Mouse (Mus musculus): ENCODE data around the gene Rasgrp1. TPM values are rescaled to one million over a fixed set of nuclear protein-coding genes. Genes with fewer than 3 reads are reported as not detected.

The Rasgrp1 gene
- polyA plus RNA-seq (2015; fragmentation: Nextera tagmentation; extraction: Ambion mirVana), result 0.72 and 0.75 TPM in 2 replicates

DNA sequence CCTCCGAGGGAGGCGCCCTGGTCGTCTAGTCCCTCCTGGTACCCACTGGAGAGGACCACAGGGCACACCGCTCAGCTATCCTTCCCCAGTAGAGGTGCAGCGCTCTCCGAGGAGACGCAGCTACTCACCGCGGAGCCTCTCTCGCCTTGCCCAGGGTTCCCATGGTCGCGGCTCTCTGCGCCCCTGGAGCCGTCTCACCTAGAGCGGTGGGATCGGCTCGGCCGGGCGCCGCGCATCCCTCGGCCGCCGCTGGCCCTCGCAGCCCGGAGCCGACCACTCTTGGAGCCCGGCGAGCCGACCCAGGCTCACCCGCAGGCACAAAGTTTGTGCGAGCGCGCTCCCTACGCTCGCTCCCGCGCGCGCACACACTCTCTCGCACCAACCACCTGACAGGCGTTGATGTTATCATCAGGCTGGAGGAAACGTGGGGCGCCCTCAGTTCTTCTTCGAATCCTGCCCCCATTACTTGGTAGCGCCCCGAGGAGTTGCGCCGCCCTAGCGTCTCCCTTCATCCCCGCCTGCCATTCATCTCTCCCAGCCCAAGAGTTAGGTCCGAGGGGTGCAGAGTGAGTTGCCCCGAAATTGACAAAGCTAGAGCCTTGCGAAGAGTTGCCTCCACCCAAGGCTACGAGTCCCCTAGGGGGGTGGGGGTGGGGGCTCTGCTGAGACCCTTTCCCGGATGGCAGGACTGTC lies at the start of gene Rasgrp1:
Gene Rasgrp1 (minus strand): TSS at position 455 of the 693 bp plus-strand sequence.
- Histone ChIP-seq H3K4me2 (replicated peaks) (peak within 1 kb of the TSS; percentile 96), H3K9ac (peak within 1 kb of the TSS; percentile 43), H3K4me1 (replicated peaks) (peaks cover 7% of the 10 kb centered on the region), H3K36me3 (no peaks in the 10 kb centered on the region), H3K27ac (no peak within 1 kb of the TSS), H3K4me3 (replicated peaks) (peak within 1 kb of the TSS; percentile 46), H3K27me3 (replicated peaks) (peaks cover 20% of the 10 kb centered on the region), H3K9me3 (no peaks in the 10 kb centered on the region)
- 2% methylated on average over 56 of the region's 56 CpGs for WGBS
- ATAC-seq, result peak; percentile 73

- Histone ChIP-seq H3K4me2 (replicated peaks) (no peak overlapping the region), H3K36me3 (no peaks in the 10 kb centered on the region), H3K27ac (no peak overlapping the region), H3K4me3 (replicated peaks) (no peak overlapping the region), H3K9me3 (no peaks in the 10 kb centered on the region), H3K9ac (no peak overlapping the region), H3K27me3 (replicated peaks) (no peaks in the 10 kb centered on the region), H3K4me1 (replicated peaks) (no peaks in the 10 kb centered on the region)
- ATAC-seq, result no peak
- 77% methylated on average over 17 of the region's 17 CpGs for WGBS
Measured at GRCm38 (mm10) chr2:117389925-117390892, 47.4 kb upstream of the Rasgrp1 start.

DNA sequence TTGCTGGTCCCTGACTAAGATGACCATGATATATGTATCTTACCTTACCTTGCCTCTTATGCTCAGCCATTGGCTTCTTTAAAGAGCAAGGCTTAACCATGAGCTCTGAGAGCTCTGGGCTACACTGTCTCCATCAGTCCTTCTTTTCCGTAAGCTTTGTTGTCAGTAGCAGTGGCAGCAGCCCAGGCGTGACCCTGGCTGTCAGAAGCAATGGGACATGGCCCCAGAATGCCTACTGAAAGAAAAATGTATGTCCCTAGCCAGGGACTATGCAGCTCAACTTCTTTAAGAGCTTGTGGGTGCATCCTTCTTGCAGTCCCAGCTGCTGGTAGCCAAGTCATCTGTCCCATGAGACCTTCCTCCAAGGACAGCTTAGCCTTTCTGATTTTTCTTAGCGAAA lies 46.7 kb upstream of the Rasgrp1 start:
- WGBS, result 93% methylated on average over 3 of the region's 3 CpGs

GRCm38 (mm10) chr2:117388121-117388520 lies 45.3 kb upstream of the Rasgrp1 start:
- no peaks in the 10 kb centered on the region for H3K36me3 ChIP-seq

More for the DNA sequence above, 46.7 kb upstream of the Rasgrp1 start:
- Histone ChIP-seq H3K4me3 (replicated peaks) (no peak overlapping the region), H3K9me3 (no peaks in the 10 kb centered on the region), H3K4me1 (replicated peaks) (no peaks in the 10 kb centered on the region), H3K36me3 (no peaks in the 10 kb centered on the region), H3K27me3 (replicated peaks) (no peaks in the 10 kb centered on the region), H3K27ac (no peak overlapping the region), H3K4me2 (replicated peaks) (no peak overlapping the region), H3K9ac (no peak overlapping the region)
- no peak for ATAC-seq

DNA sequence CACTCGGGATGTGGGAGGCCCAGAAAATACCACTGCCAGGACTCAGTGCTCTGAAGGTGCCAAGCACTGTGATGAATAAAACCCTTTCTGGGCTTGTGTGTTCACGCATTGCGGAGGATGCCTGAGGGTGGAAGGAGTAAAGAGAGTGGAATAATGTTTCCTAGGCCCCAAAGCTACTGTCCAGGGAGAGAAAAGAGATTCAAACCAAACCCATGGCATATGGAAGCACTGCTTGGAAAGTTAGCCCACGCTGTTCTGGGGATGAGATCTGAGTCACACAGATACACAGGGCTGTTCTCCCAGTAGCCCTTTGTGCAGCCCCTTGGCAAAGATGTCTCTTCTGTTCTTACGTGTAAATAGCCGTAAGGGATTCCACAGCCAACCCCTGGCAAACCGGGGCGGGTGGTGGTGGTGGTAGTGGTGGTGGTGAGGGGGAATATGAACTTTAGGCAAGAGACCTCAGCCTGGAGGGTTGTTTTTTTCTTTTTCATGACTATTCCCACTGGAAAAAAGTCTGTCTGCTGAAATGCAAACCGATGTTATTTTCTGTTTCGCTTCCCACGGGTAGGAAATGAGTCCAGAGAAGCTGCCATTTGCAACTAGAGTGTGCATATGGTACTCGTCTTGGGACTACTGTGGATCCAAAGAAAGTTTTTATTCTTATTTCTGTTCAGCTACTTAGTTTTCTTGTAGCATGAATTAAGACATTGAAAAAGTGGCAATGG lies 44.3 kb upstream of the Rasgrp1 start:
- Histone ChIP-seq H3K4me1 (replicated peaks) (no peaks in the 10 kb centered on the region), H3K9me3 (no peaks in the 10 kb centered on the region), H3K36me3 (no peaks in the 10 kb centered on the region), H3K27me3 (replicated peaks) (no peaks in the 10 kb centered on the region), H3K27ac (no peak overlapping the region), H3K4me2 (replicated peaks) (no peak overlapping the region), H3K4me3 (replicated peaks) (no peak overlapping the region), H3K9ac (no peak overlapping the region)
- WGBS, result 89% methylated on average over 12 of the region's 12 CpGs
- ATAC-seq, result no peak

More at GRCm38 (mm10) chr2:117388121-117388520, 45.3 kb upstream of the Rasgrp1 start:
- 86% methylated on average over 4 of the region's 4 CpGs for WGBS
- H3K9me3 ChIP-seq, result no peaks in the 10 kb centered on the region
- ATAC-seq, result no peak
- H3K4me2 ChIP-seq (replicated peaks), result no peak overlapping the region
- no peaks in the 10 kb centered on the region for H3K27me3 ChIP-seq (replicated peaks)
- H3K4me1 ChIP-seq (replicated peaks), result no peaks in the 10 kb centered on the region
- H3K9ac ChIP-seq, result no peak overlapping the region
- no peak overlapping the region for H3K4me3 ChIP-seq (replicated peaks)
- H3K27ac ChIP-seq, result no peak overlapping the region

GRCm38 (mm10) chr2:117386036-117386590 lies 43.3 kb upstream of the Rasgrp1 start:
- ATAC-seq, result no peak

GRCm38 (mm10) chr2:117381314-117381713 lies 38.5 kb upstream of the Rasgrp1 start:
- no peaks in the 10 kb centered on the region for H3K36me3 ChIP-seq
- no peaks in the 10 kb centered on the region for H3K27me3 ChIP-seq (replicated peaks)
- H3K27ac ChIP-seq, result no peak overlapping the region
- no peak overlapping the region for H3K4me3 ChIP-seq (replicated peaks)
- no peaks in the 10 kb centered on the region for H3K9me3 ChIP-seq
- no peak for ATAC-seq
- no peak overlapping the region for H3K4me2 ChIP-seq (replicated peaks)
- H3K9ac ChIP-seq, result no peak overlapping the region
- 59% methylated on average over 3 of the region's 3 CpGs for WGBS
- H3K4me1 ChIP-seq (replicated peaks), result no peaks in the 10 kb centered on the region

More at GRCm38 (mm10) chr2:117386036-117386590, 43.3 kb upstream of the Rasgrp1 start:
- H3K27ac ChIP-seq, result no peak overlapping the region
- H3K9ac ChIP-seq, result no peak overlapping the region
- no peaks in the 10 kb centered on the region for H3K36me3 ChIP-seq
- no peaks in the 10 kb centered on the region for H3K4me1 ChIP-seq (replicated peaks)
- H3K9me3 ChIP-seq, result no peaks in the 10 kb centered on the region
- H3K4me2 ChIP-seq (replicated peaks), result no peak overlapping the region
- H3K27me3 ChIP-seq (replicated peaks), result no peaks in the 10 kb centered on the region
- 68% methylated on average over 7 of the region's 7 CpGs for WGBS
- no peak overlapping the region for H3K4me3 ChIP-seq (replicated peaks)

DNA sequence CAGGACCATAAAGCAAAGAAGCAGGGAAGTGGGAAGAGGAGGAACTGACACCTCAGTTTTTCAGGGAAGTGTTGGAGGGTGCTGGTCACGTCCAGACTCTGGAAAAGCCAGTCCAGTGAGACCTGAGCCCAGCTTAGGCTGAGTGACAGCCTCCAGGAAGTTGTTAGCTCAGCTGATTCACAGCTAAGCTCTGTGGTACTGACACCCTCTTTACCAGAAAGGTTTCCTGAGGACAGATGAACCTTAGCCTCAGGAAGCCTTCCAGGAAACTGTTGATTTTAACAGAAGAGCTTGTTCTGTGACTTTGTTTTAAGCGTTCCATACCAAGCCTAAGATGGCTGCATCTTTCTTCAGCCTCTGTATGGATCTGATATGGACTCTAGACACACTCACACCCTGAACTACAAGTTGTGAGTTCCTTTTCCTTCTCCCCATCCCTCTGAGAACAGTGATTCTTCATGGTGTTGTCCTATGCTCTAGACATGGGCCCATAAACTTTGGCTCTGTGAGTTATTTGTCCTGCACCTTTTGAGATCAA lies 31.6 kb upstream of the Rasgrp1 start:
- 49% methylated on average over 2 of the region's 2 CpGs for WGBS
- H3K9ac ChIP-seq, result no peak overlapping the region
- no peaks in the 10 kb centered on the region for H3K4me1 ChIP-seq (replicated peaks)
- H3K27me3 ChIP-seq (replicated peaks), result no peaks in the 10 kb centered on the region
- ATAC-seq, result no peak
- no peak overlapping the region for H3K4me2 ChIP-seq (replicated peaks)
- no peak overlapping the region for H3K4me3 ChIP-seq (replicated peaks)
- no peak overlapping the region for H3K27ac ChIP-seq
- no peaks in the 10 kb centered on the region for H3K9me3 ChIP-seq
- H3K36me3 ChIP-seq, result no peaks in the 10 kb centered on the region

DNA sequence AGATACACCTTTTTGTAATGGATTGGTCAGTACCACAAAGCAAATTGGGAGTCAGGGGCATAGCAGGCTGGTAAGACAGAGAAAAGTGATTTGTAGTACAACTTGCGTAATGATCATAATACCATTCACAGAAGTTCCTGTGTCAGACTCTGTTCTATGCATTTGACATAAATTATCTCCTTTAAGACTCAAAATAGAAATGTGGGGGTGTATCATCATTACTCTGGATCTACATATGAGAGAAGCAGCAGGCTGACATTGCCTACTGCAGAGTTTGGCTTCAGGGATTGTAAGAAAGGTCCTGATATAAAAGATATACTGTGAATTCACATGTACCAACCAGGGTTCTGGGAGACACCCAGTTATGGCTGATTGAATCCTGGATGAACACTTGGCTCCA lies 28.9 kb upstream of the Rasgrp1 start:
- Histone ChIP-seq H3K27ac (no peak overlapping the region), H3K4me2 (replicated peaks) (no peak overlapping the region), H3K4me1 (replicated peaks) (no peaks in the 10 kb centered on the region), H3K9ac (no peak overlapping the region), H3K9me3 (no peaks in the 10 kb centered on the region), H3K36me3 (no peaks in the 10 kb centered on the region), H3K4me3 (replicated peaks) (no peak overlapping the region), H3K27me3 (replicated peaks) (no peaks in the 10 kb centered on the region)
- WGBS, result 95% methylated on average over 1 of the region's 1 CpGs
- ATAC-seq, result no peak

- Histone ChIP-seq H3K27me3 (replicated peaks) (no peaks in the 10 kb centered on the region), H3K4me1 (replicated peaks) (no peaks in the 10 kb centered on the region), H3K4me3 (replicated peaks) (no peak overlapping the region), H3K27ac (no peak overlapping the region), H3K9me3 (no peaks in the 10 kb centered on the region), H3K4me2 (replicated peaks) (no peak overlapping the region), H3K9ac (no peak overlapping the region), H3K36me3 (no peaks in the 10 kb centered on the region)
- ATAC-seq, result no peak
- 82% methylated on average over 3 of the region's 3 CpGs for WGBS
Measured at GRCm38 (mm10) chr2:117366478-117366877, 23.7 kb upstream of the Rasgrp1 start.

GRCm38 (mm10) chr2:117364056-117364455 lies 21.3 kb upstream of the Rasgrp1 start:
- 89% methylated on average over 2 of the region's 2 CpGs for WGBS
- H3K27me3 ChIP-seq (replicated peaks), result no peaks in the 10 kb centered on the region
- no peak overlapping the region for H3K9ac ChIP-seq

More at GRCm38 (mm10) chr2:117364056-117364455, 21.3 kb upstream of the Rasgrp1 start:
- no peak overlapping the region for H3K27ac ChIP-seq
- H3K4me1 ChIP-seq (replicated peaks), result no peaks in the 10 kb centered on the region
- no peak for ATAC-seq
- no peak overlapping the region for H3K4me2 ChIP-seq (replicated peaks)
- no peak overlapping the region for H3K4me3 ChIP-seq (replicated peaks)
- H3K36me3 ChIP-seq, result no peaks in the 10 kb centered on the region
- H3K9me3 ChIP-seq, result no peaks in the 10 kb centered on the region

Data from intestine, embryonic 15.5 days (tissue).